Mouse (Mus musculus): ENCODE data around the gene Cfap74. TPM values are rescaled to one million over a fixed set of nuclear protein-coding genes. Genes with fewer than 3 reads are reported as not detected.

Cfap74 gene
- polyA plus RNA-seq (2014; fragmentation: Nextera tagmentation; extraction: Ambion mirVana) = 3.9 and 4.5 TPM in 2 replicates

DNA sequence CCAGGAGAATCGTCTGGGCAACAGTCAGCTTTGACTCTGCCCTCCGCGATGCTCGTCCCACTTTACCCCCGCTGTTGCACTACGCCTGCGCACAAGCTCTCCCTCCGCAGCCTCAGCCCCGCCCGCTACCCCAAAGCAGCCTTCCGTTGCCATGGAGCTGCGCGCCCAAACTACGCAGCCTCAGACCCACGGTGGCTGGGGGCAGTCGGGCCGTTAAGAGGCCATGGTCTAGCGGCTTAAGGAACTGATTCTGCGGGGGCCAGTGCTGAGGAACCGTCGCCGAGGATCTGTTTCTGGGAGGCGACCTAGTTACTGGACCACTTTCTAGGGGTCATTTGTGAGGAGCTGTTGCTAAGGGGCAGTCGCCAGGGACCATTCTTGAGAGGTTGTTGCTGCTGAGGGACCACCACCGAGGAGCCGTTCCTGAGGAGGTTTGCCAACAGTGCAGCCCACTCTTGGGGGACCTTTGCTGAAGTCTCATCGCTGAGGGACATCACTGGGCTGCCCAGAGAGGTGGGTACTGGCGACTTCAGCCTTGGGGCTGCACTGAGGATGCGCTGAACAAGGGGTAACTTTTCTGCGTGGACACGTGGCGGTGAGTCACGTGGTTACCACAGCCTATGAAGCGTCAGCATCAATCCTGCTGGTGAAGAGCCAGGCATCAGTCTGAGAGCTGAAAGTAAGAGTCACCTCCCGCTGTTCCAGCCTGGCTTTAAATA, at the start of gene Cfap74:
Gene Cfap74 (plus strand): TSS at position 133 of the 719 bp plus-strand sequence.
- peak; percentile 92 for DNase-seq (ENCODE audit: low spot score)
- Histone ChIP-seq H3K4me1 (ENCODE audit: control insufficient read depth, insufficient read depth, low read length) (peaks cover 7% of the 10 kb centered on the region), H3K27me3 (replicated peaks; ENCODE audit: control insufficient read depth, insufficient read depth, low read length) (no peaks in the 10 kb centered on the region), H3K36me3 (ENCODE audit: control insufficient read depth, insufficient read depth, low read length) (no peaks in the 10 kb centered on the region), H3K4me3 (ENCODE audit: low read depth, low read length) (peak within 1 kb of the TSS; percentile 54), H3K9me3 (replicated peaks; ENCODE audit: control insufficient read depth, low read length) (no peaks in the 10 kb centered on the region), H3K9ac (ENCODE audit: low read length) (peak within 1 kb of the TSS; percentile 57), H3K27ac (ENCODE audit: low read depth, low read length) (peak within 1 kb of the TSS; percentile 30; the same call in 1 of the 2 replicates), H3K4me2 (ENCODE audit: low read length) (peak within 1 kb of the TSS; percentile 92)
- under 1% methylated on average over 35 of the region's 35 CpGs for WGBS
- peak; percentile 98 for ATAC-seq

DNA sequence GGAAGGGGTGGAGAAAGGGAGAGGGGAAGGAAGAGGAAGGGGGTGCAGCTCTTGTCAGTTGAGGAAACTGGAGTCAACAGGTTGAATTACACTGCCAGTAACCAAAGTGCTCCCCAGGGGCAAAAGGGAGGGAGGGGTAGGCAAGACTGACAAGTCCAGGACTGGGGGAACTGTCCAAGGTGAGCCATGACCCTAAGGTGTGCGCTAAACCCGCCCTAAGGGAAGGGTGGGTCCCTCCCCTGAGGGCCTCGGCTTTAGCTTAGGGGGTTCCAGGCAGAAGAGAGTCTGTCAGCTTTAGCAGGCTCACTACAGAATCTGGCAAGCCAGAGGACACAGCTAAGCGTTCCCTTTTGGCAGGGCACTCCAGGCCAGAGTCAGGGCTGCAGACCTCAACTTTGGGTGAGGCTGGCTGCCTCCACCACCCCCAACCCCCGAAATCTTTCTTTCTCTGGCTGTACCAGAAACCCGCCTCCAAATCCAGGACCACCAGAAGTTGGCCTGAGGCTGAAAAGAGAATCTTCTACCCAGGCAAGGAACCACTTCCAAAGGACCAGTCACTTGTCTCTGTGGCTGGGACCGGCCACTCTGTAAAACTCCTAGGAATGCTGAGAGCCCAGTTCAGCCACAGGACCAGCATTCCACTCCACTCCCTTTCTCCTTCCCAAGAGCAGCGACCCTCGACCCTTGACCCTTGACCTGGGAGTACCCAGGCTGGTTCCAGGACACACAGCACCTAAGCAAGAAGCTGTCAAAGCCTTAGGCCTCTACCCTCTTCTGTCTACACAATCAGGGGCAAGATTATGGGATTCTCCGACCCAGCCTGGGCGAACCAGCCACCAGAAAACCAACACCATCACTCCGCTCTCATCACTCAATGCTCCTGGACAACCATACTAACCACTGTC, 49.2 kb upstream of the Cfap74 start:
- Histone ChIP-seq H3K9ac (ENCODE audit: low read length) (no peak overlapping the region), H3K9me3 (replicated peaks; ENCODE audit: control insufficient read depth, low read length) (no peaks in the 10 kb centered on the region), H3K4me3 (ENCODE audit: low read depth, low read length) (no peak overlapping the region), H3K36me3 (ENCODE audit: control insufficient read depth, insufficient read depth, low read length) (no peaks in the 10 kb centered on the region), H3K27me3 (replicated peaks; ENCODE audit: control insufficient read depth, insufficient read depth, low read length) (peaks cover 53% of the 10 kb centered on the region), H3K4me1 (ENCODE audit: control insufficient read depth, insufficient read depth, low read length) (no peaks in the 10 kb centered on the region), H3K27ac (ENCODE audit: low read depth, low read length) (no peak overlapping the region), H3K4me2 (ENCODE audit: low read length) (no peak overlapping the region)
- no peak for ATAC-seq
- WGBS = 44% methylated on average over 12 of the region's 12 CpGs
- DNase-seq (ENCODE audit: low spot score) = no peak

DNA sequence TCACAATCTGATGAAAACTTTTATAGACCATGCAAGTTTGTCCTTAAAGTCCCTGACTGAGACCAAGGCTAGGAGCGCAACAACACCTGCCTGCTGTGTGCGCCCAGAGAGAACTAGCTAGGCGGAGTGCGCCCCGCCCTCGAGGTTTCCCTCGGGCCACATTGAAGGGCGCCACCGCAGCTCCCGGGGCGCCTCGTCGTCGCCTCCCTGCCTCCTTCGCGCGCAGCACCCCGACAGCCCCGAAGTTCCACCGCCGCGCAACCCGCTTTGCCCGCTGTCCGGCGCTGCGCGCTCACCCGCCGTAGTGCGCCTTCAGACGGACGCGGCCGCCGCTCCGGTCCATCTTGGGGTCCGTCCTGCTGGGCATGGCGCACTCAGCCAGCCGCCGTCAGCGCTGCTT, 48.1 kb upstream of the Cfap74 start:
- peaks cover 53% of the 10 kb centered on the region for H3K27me3 ChIP-seq (replicated peaks; ENCODE audit: control insufficient read depth, insufficient read depth, low read length)
- H3K4me2 ChIP-seq (ENCODE audit: low read length) = peak overlapping the region; percentile 51
- no peak overlapping the region for H3K27ac ChIP-seq (ENCODE audit: low read depth, low read length)
- no peaks in the 10 kb centered on the region for H3K9me3 ChIP-seq (replicated peaks; ENCODE audit: control insufficient read depth, low read length)
- under 1% methylated on average over 41 of the region's 42 CpGs for WGBS
- ATAC-seq = no peak
- H3K4me3 ChIP-seq (ENCODE audit: low read depth, low read length) = peak overlapping the region; percentile 31
- no peaks in the 10 kb centered on the region for H3K36me3 ChIP-seq (ENCODE audit: control insufficient read depth, insufficient read depth, low read length)
- DNase-seq (ENCODE audit: low spot score) = no peak
- H3K4me1 ChIP-seq (ENCODE audit: control insufficient read depth, insufficient read depth, low read length) = no peaks in the 10 kb centered on the region
- H3K9ac ChIP-seq (ENCODE audit: low read length) = no peak overlapping the region

- Histone ChIP-seq H3K4me3 (ENCODE audit: low read depth, low read length) (peak within 1 kb of the TSS; percentile 31), H3K36me3 (ENCODE audit: control insufficient read depth, insufficient read depth, low read length) (no peaks in the 10 kb centered on the region), H3K27ac (ENCODE audit: low read depth, low read length) (no peak within 1 kb of the TSS), H3K9me3 (replicated peaks; ENCODE audit: control insufficient read depth, low read length) (no peaks in the 10 kb centered on the region), H3K27me3 (replicated peaks; ENCODE audit: control insufficient read depth, insufficient read depth, low read length) (peaks cover 53% of the 10 kb centered on the region), H3K4me1 (ENCODE audit: control insufficient read depth, insufficient read depth, low read length) (no peaks in the 10 kb centered on the region), H3K4me2 (ENCODE audit: low read length) (peak within 1 kb of the TSS; percentile 51), H3K9ac (ENCODE audit: low read length) (no peak within 1 kb of the TSS)
- DNase-seq (ENCODE audit: low spot score) (peak; percentile 42), ATAC-seq (peak; percentile 80)
- whole genome bisulfite sequencing = under 1% methylated on average over 50 of the region's 51 CpGs
Measured at GRCm38 (mm10) chr4:155361303-155361791, 47.6 kb upstream of the Cfap74 start, which contains the start of gene Prkcz. Gene Prkcz (minus strand): TSS chr4:155361361.

DNA sequence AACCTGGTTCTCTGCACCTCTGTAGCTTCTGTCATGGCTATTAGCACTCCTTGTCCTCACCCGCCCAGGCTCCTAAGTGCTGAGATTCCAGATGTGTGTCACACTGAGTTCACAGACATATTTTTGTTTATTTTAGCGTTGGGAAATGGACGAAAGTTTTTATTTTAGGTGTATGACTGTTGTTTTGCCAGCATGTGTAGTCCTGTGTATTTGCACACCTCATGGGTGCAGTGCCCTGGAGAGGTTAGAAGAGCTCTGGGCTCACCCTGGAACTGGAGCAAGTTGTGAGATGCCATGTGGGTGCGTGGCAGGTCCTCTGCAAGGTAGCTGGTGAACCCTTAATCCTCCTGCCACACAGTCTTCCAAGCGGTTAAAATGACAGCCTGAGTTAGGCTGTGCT, 46.5 kb upstream of the Cfap74 start:
- ATAC-seq (no peak), DNase-seq (ENCODE audit: low spot score) (no peak)
- no peak overlapping the region for H3K4me2 ChIP-seq (ENCODE audit: low read length)
- H3K4me1 ChIP-seq (ENCODE audit: control insufficient read depth, insufficient read depth, low read length) = no peaks in the 10 kb centered on the region
- H3K36me3 ChIP-seq (ENCODE audit: control insufficient read depth, insufficient read depth, low read length) = no peaks in the 10 kb centered on the region
- no peaks in the 10 kb centered on the region for H3K9me3 ChIP-seq (replicated peaks; ENCODE audit: control insufficient read depth, low read length)
- WGBS = 48% methylated on average over 5 of the region's 5 CpGs
- no peak overlapping the region for H3K4me3 ChIP-seq (ENCODE audit: low read depth, low read length)
- peaks cover 53% of the 10 kb centered on the region for H3K27me3 ChIP-seq (replicated peaks; ENCODE audit: control insufficient read depth, insufficient read depth, low read length)
- H3K27ac ChIP-seq (ENCODE audit: low read depth, low read length) = no peak overlapping the region
- H3K9ac ChIP-seq (ENCODE audit: low read length) = no peak overlapping the region

DNA sequence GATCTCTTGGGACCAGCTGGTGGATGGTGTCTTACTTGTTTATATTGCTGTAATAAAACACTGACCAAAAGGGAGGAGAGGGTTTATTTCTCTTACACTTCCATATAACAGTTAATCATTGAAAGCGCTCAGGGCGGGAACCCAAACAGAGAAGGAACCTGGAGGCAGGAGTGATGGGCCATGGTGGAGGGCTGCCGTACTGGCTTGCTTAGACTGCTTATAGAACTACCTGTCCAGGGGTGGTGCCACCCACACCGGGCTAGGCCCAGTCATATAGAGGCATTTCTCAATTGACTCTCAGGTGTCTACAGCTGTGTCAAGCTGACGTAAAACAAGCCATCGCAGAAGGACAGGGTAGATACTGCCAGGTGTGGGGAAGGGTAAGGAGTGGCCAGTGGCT, 42.2 kb upstream of the Cfap74 start:
- Histone ChIP-seq H3K4me1 (ENCODE audit: control insufficient read depth, insufficient read depth, low read length) (no peaks in the 10 kb centered on the region), H3K27ac (ENCODE audit: low read depth, low read length) (no peak overlapping the region), H3K9ac (ENCODE audit: low read length) (no peak overlapping the region), H3K27me3 (replicated peaks; ENCODE audit: control insufficient read depth, insufficient read depth, low read length) (peaks cover 18% of the 10 kb centered on the region), H3K9me3 (replicated peaks; ENCODE audit: control insufficient read depth, low read length) (no peaks in the 10 kb centered on the region), H3K4me2 (ENCODE audit: low read length) (no peak overlapping the region), H3K4me3 (ENCODE audit: low read depth, low read length) (no peak overlapping the region), H3K36me3 (ENCODE audit: control insufficient read depth, insufficient read depth, low read length) (no peaks in the 10 kb centered on the region)
- DNase-seq (ENCODE audit: low spot score) (no peak), ATAC-seq (no peak)
- WGBS = 87% methylated on average over 6 of the region's 6 CpGs

DNA sequence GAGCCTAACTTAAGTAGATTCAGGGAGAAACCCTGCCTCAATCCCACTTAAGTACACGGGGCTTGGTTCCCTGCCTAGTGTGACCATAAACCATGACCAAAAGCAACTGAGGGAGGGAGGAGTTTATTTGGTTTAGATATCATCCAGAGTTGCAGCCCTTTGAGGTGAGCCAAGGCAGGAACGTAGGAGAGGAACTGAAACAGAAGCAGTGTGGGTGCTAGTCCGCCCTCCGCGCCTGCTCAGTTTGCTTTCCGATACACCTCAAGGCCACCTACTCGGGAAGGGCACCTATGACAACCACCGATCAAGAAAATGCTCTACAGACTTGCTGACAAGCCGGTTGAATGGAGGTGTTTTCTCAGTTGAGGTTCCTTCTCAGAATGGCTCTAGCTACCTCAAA, 41.3 kb upstream of the Cfap74 start:
- Histone ChIP-seq H3K9me3 (replicated peaks; ENCODE audit: control insufficient read depth, low read length) (no peaks in the 10 kb centered on the region), H3K4me3 (ENCODE audit: low read depth, low read length) (no peak overlapping the region), H3K27me3 (replicated peaks; ENCODE audit: control insufficient read depth, insufficient read depth, low read length) (peaks cover 8% of the 10 kb centered on the region), H3K4me2 (ENCODE audit: low read length) (no peak overlapping the region), H3K9ac (ENCODE audit: low read length) (no peak overlapping the region), H3K4me1 (ENCODE audit: control insufficient read depth, insufficient read depth, low read length) (no peaks in the 10 kb centered on the region), H3K27ac (ENCODE audit: low read depth, low read length) (no peak overlapping the region), H3K36me3 (ENCODE audit: control insufficient read depth, insufficient read depth, low read length) (no peaks in the 10 kb centered on the region)
- no peak for ATAC-seq
- no peak for DNase-seq (ENCODE audit: low spot score)
- 90% methylated on average over 9 of the region's 9 CpGs for WGBS

DNA sequence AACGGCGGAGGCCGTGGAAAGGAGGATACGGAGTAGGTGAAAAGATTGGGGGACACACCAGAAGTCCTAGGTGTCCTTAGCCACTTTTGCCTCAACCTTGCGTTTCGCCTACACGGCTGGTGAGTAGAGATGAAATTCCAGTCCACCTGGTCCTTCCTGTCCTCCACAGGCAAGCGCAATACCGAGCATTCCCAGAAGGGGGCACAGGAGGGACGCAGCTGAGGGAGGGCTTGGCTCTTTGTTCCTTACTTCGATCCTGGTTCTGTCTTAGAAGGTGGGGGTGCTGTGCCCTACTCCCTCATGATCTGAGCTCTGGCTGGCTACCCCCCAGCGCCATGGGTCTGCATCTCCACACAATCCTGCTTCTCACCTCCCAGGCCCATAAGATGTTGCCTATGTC, 40.3 kb upstream of the Cfap74 start:
- Histone ChIP-seq H3K9me3 (replicated peaks; ENCODE audit: control insufficient read depth, low read length) (no peaks in the 10 kb centered on the region), H3K27me3 (replicated peaks; ENCODE audit: control insufficient read depth, insufficient read depth, low read length) (0 out of 2 replicates have a peak, but pooled peaks cover 3% of the 10 kb centered on the region), H3K36me3 (ENCODE audit: control insufficient read depth, insufficient read depth, low read length) (no peaks in the 10 kb centered on the region), H3K27ac (ENCODE audit: low read depth, low read length) (no peak overlapping the region), H3K9ac (ENCODE audit: low read length) (no peak overlapping the region), H3K4me3 (ENCODE audit: low read depth, low read length) (no peak overlapping the region), H3K4me2 (ENCODE audit: low read length) (no peak overlapping the region), H3K4me1 (ENCODE audit: control insufficient read depth, insufficient read depth, low read length) (no peaks in the 10 kb centered on the region)
- ATAC-seq (no peak), DNase-seq (ENCODE audit: low spot score) (peak; percentile 52)
- WGBS = 28% methylated on average over 12 of the region's 12 CpGs
